Mouse (Mus musculus) E14TG2a.4 (cell line): ENCODE measurements around the gene Tcf7l1.
A peak's percentile ranks its signal among the peaks of the same experiment; 100 is the strongest.

Experiments
- H3K27me3 ChIP-seq: 2 replicates; pipeline ENCODE4 v1.6.1; 2014; ENCODE audit warnings: low read length, control low read depth; ENCODE audit not compliant: insufficient read depth
- H3K36me3 ChIP-seq: 2 replicates; pipeline ENCODE4 v1.6.1; 2014; ENCODE audit warnings: low read length, control low read depth; ENCODE audit not compliant: insufficient read depth
- H3K4me1 ChIP-seq: replicated peaks from 2 replicates; pipeline ENCODE4 v1.6.1; 2014; ENCODE audit warnings: low read depth, low read length, control low read depth
- H3K4me3 ChIP-seq: replicated peaks from 2 replicates; pipeline ENCODE4 v1.5.1; 2014; ENCODE audit warnings: mild to moderate bottlenecking, low read length
- H3K9me3 ChIP-seq: 2 replicates; pipeline ENCODE4 v1.6.1; 2014; ENCODE audit warnings: low read length, control low read depth
- CTCF ChIP-seq: conservative IDR thresholded peaks from 2 replicates; pipeline ENCODE4 v1.5.1; 2014; ENCODE audit warnings: low read length
- NANOG ChIP-seq: IDR thresholded peaks from 2 replicates; pipeline ENCODE4 v1.6.1; 2014; ENCODE audit warnings: borderline replicate concordance, low read length, mixed read lengths
- POU5F1 ChIP-seq: IDR thresholded peaks from 2 replicates; pipeline ENCODE4 v1.6.1; 2014; ENCODE audit warnings: low read length, borderline replicate concordance

Tcf7l1 gene

DNA sequence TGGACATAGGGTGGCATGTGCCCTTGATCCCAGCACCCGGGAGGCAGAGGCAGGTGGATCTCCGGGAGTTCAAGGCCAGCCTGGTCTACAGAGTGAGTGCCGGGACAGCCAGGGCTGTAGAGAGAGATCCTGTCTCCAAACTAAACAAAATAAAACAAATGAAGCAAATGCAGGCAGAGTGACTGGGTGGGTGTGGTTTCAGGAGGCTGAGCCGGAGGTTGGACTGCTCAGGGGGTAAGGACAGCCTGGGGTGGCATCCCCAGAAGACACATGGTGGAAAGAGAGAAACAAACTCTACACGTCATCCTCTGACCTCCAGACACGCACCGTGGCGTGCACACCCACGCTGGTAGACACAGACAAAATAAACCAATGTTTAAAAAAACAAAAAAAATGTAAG lies 24.4 kb upstream of the Tcf7l1 start:
- Histone ChIP-seq H3K36me3 (no peaks in the 10 kb centered on the region), H3K4me3 (no peak overlapping the region), H3K9me3 (no peaks in the 10 kb centered on the region), H3K27me3 (no peaks in the 10 kb centered on the region), H3K4me1 (peaks cover 56% of the 10 kb centered on the region)
- no peak for TF ChIP-seq NANOG
- TF ChIP-seq CTCF: no peak
- TF ChIP-seq POU5F1: no peak

DNA sequence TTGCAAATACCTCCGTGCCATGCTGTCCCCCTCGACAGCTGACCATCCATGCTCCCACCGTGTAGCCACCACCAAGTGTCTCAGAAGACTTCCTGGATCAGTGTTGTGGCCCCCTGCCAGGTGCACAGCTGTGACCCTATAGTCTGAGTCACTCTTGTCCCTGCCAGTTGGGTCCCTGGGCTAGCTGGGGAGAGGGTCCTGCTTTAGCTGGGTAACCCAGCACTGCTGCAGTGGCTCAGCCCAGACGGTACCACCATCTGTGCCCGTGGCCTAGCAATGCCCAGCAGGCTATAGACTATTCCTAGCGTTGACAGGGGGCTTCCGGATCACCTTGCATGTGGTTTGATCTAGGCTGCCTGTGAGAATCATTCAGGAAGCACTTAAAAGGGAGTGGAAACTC lies 21.2 kb upstream of the Tcf7l1 start:
- H3K4me3 ChIP-seq: no peak overlapping the region
- TF ChIP-seq POU5F1 (no peak), CTCF (no peak), NANOG (no peak)
- H3K9me3 ChIP-seq: no peaks in the 10 kb centered on the region
- peaks cover 62% of the 10 kb centered on the region for H3K4me1 ChIP-seq
- H3K27me3 ChIP-seq: peaks cover 4% of the 10 kb centered on the region; the same call in 1 of the 2 replicates
- no peaks in the 10 kb centered on the region for H3K36me3 ChIP-seq

DNA sequence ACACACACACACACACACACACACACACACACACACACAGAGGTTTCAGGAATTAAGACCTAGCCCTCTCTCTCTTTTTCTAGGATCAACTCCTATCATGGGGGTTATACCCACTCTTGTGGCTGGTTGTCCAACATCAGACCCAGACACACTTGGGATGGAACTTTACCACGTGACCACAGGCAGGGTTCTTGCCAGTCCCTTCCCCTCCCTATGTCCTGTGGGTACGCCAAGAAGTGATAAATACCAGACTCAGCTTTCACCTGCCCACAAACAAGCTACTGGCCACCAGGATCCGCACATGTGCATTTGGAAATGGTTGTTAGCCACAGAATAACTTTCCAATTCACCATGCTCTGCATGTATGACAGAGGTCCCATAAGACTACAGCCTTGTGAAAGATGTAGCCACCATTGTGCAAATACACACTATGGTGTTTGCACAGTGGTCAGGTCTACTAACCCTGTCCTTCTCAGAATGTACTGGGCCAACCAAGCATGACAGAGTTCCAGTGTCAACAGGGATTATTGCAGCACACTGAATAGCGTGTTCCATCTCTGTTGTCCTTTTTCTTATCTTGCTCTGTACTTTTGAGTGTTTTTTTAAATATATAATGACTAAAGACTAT lies 20.6 kb upstream of the Tcf7l1 start:
- peaks cover 61% of the 10 kb centered on the region for H3K4me1 ChIP-seq
- no peaks in the 10 kb centered on the region for H3K9me3 ChIP-seq
- no peak for TF ChIP-seq NANOG
- no peak for TF ChIP-seq CTCF
- TF ChIP-seq POU5F1: no peak
- no peak overlapping the region for H3K4me3 ChIP-seq
- H3K36me3 ChIP-seq: no peaks in the 10 kb centered on the region
- peaks cover 4% of the 10 kb centered on the region; the same call in 1 of the 2 replicates for H3K27me3 ChIP-seq

DNA sequence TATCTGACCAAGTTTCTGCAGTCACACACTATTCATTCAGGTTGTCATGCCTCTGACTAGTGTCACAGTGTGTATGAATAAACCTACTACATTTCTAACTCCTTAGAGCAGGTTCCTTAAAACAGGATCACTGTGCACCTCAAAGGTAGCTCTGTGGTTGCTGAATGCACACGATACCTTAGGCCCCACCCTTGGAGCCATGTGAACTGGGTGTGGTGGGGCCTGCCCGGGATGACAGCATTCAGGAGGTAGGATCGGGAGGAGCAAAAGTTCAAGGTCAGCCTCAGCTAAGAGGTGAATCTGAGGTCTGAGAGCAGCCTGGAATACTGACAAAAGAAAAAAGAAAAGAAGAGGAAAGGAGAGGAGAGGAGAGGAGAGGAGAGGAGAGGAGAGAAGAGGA lies 19.3 kb upstream of the Tcf7l1 start:
- Histone ChIP-seq H3K27me3 (peaks cover 4% of the 10 kb centered on the region; the same call in 1 of the 2 replicates), H3K36me3 (no peaks in the 10 kb centered on the region), H3K4me3 (no peak overlapping the region), H3K4me1 (peaks cover 50% of the 10 kb centered on the region), H3K9me3 (no peaks in the 10 kb centered on the region)
- TF ChIP-seq CTCF: no peak
- TF ChIP-seq POU5F1: no peak
- TF ChIP-seq NANOG: no peak

DNA sequence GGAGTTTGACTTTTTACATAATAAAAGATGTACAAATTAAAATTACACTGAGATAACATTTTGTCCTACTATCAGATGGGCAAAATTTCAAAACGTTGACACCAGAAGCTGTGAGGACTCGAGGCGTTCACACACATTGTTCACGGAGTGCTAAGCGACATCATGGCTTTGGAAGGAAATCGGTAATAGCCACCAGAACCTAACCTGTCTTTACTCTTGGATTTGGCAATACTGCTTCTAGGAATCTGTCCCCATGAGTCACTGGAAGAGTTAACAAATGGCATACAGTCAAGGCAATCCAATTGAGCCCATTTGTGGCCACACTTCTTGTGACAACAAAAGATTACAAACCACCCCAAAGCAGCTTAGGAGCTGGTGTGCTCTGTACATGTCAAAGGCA lies 14.6 kb upstream of the Tcf7l1 start:
- TF ChIP-seq POU5F1: no peak
- no peak for TF ChIP-seq CTCF
- TF ChIP-seq NANOG: no peak
- H3K27me3 ChIP-seq: peaks cover 4% of the 10 kb centered on the region; the same call in 1 of the 2 replicates

DNA sequence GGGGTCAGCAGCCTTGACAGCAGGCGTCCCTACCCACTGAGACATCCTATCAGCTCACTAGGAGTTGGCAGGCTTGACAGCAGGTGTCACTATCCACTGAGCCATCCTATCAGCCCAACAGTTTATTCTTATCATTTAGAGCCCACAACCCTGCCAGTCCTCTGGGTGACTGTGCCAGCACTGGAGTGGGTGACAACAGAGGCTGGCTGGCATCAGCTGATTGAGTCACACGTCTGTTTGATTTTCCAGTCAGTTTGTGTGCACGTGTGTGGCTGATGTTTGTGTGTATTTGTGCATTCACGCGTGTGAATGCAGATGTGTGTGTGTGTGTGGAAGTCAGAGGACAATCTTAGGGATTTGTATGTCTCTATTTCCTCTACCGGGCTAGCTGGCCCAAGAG lies 13.1 kb upstream of the Tcf7l1 start:
- peaks cover 6% of the 10 kb centered on the region for H3K27me3 ChIP-seq
- no peak overlapping the region for H3K4me3 ChIP-seq
- H3K9me3 ChIP-seq: no peaks in the 10 kb centered on the region
- no peaks in the 10 kb centered on the region for H3K36me3 ChIP-seq
- H3K4me1 ChIP-seq: peaks cover 22% of the 10 kb centered on the region
- TF ChIP-seq POU5F1: no peak
- TF ChIP-seq CTCF: no peak
- no peak for TF ChIP-seq NANOG

More for the DNA sequence above, 14.6 kb upstream of the Tcf7l1 start:
- Histone ChIP-seq H3K9me3 (no peaks in the 10 kb centered on the region), H3K4me3 (no peak overlapping the region), H3K4me1 (peaks cover 32% of the 10 kb centered on the region), H3K36me3 (no peaks in the 10 kb centered on the region)

DNA sequence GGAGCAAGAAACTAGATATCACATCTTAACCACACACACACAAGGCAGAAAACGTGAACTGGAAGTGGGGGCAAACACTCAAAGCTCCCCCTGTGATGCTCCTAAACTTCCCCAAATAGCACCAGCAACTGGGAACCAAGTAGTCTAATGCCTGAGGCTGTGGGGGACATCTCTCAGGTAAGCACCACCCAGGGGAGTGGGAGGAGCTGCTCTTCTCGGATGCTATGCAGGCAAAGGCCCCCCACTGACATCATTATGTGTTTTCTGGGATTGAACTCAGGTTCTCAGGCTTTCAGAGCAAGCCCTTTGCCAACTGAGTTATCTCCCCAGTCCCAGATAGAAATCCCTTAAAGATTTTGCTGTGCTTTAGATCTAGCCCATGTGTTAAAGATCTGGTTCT lies 11.6 kb upstream of the Tcf7l1 start:
- Histone ChIP-seq H3K36me3 (no peaks in the 10 kb centered on the region), H3K4me3 (0 out of 2 replicates have a peak overlapping the region, but pooled peaks have one; percentile 32), H3K4me1 (peaks cover 31% of the 10 kb centered on the region), H3K27me3 (peaks cover 7% of the 10 kb centered on the region), H3K9me3 (no peaks in the 10 kb centered on the region)
- TF ChIP-seq NANOG: no peak
- no peak for TF ChIP-seq CTCF
- TF ChIP-seq POU5F1: no peak

DNA sequence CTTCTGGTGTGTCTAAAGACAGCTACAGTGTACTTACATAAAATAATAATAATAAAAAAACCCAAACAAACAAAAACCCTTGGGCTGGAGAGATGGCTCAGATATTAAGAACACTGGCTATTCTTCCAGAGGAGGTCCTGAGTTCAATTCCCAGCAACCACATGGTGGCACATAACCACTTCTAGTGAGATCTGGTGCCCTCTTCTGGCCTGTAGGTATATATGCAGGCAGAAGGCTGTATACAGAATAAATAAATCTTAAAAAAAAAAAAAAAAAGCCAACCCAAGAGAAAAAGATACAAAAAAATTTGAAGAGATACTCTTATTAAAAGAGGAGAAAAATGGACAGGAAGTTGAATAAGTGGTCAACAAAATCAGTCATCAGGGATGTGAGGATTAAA lies 8.7 kb upstream of the Tcf7l1 start:
- TF ChIP-seq NANOG: no peak
- peak; percentile 43 for TF ChIP-seq CTCF
- no peaks in the 10 kb centered on the region for H3K9me3 ChIP-seq
- H3K36me3 ChIP-seq: no peaks in the 10 kb centered on the region
- peaks cover 41% of the 10 kb centered on the region for H3K4me1 ChIP-seq
- no peak overlapping the region for H3K4me3 ChIP-seq
- peaks cover 13% of the 10 kb centered on the region for H3K27me3 ChIP-seq

DNA sequence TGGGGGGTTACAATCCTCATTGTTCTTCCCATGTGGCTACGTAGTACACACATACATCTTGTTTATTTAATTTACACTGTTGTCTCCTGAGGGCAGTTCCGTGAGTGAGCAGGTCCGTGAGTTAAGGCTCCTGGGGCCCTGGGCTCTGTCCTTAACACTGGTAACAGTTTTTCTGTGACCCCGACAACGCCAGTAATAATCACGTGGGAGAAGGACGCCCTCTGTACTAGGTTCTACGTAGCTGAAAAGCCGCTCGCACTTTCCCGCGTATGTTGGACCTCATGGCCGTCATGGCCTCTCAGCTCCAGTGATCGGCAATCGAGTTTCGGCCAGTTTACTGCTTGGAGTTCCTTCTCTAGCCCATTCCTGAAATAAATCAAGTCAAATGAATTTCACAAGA lies 6.4 kb upstream of the Tcf7l1 start:
- Histone ChIP-seq H3K9me3 (no peaks in the 10 kb centered on the region), H3K4me3 (peak overlapping the region; percentile 50), H3K36me3 (no peaks in the 10 kb centered on the region), H3K27me3 (peaks cover 25% of the 10 kb centered on the region), H3K4me1 (peaks cover 39% of the 10 kb centered on the region)
- TF ChIP-seq CTCF (no peak), POU5F1 (no peak)
